Mouse (Mus musculus) stomach, embryonic 16.5 days (tissue): ENCODE data around the gene Gck. TPM values are rescaled to one million over a fixed set of nuclear protein-coding genes. Genes with fewer than 3 reads are reported as not detected.

Source experiments
- ATAC-seq: fragments of 200-750 bp; cut with Nextera tagmentation; 2 replicates; pipeline ENCODE4 v1.8.0; 2017; ENCODE audit warnings: moderate number of reproducible peaks, moderate TSS enrichment; ENCODE audit not compliant: insufficient read depth, low FRiP score
- H3K27ac ChIP-seq: fragments of 300-500 bp; sonication (generic); 2 replicates; pipeline ENCODE4 v1.5.1; 2014; ENCODE audit warnings: low read length
- H3K27me3 ChIP-seq: fragments of 300-500 bp; sonication (generic); 2 replicates; pipeline ENCODE4 v1.6.1; 2014; ENCODE audit warnings: low read length, control low read depth, mixed read lengths; ENCODE audit not compliant: control insufficient read depth, insufficient read depth
- H3K36me3 ChIP-seq: fragments of 300-500 bp; sonication (generic); 2 replicates; pipeline ENCODE4 v1.6.1; 2014; ENCODE audit warnings: low read length; ENCODE audit not compliant: control insufficient read depth, insufficient read depth
- H3K4me1 ChIP-seq: fragments of 300-500 bp; sonication (generic); 2 replicates; pipeline ENCODE4 v1.6.1; 2014; ENCODE audit warnings: low read length, control low read depth, mixed read lengths; ENCODE audit not compliant: control insufficient read depth, insufficient read depth
- H3K4me2 ChIP-seq: fragments of 300-500 bp; sonication (generic); 2 replicates; pipeline ENCODE4 v1.6.1; 2014; ENCODE audit warnings: low read depth, low read length, mixed read lengths
- H3K4me3 ChIP-seq: fragments of 300-500 bp; sonication (generic); replicated peaks from 2 replicates; pipeline ENCODE4 v1.5.1; 2014; ENCODE audit warnings: mild to moderate bottlenecking, low read length
- H3K9ac ChIP-seq: fragments of 300-500 bp; sonication (generic); 2 replicates; pipeline ENCODE4 v1.6.1; 2014; ENCODE audit warnings: low read length
- H3K9me3 ChIP-seq: fragments of 300-500 bp; sonication (generic); replicated peaks from 2 replicates; pipeline ENCODE4 v1.6.1; 2016; ENCODE audit warnings: low read length, control low read depth; ENCODE audit not compliant: control insufficient read depth
- WGBS: fragments of 180-500 bp; shearing (Covaris S2); extraction: QIAGEN DNeasy Blood & Tissue Kit; methylation state at CpG from one replicate; pipeline ENCODE4 v1.1.7; 2014; 5-methylcytosine and 5-hydroxymethylcytosine counted together
- polyA plus RNA-seq: library from polyadenylated mRNA; unstranded; fragments of >200 nt; fragmentation: Nextera tagmentation; extraction: Ambion mirVana; gene quantifications from 2 replicates; pipeline ENCODE4 v1.2.1, GENCODE M21; 2015

The Gck gene
- polyA plus RNA-seq, 1 experiment from 2014 or later: 3.5 TPM

DNA sequence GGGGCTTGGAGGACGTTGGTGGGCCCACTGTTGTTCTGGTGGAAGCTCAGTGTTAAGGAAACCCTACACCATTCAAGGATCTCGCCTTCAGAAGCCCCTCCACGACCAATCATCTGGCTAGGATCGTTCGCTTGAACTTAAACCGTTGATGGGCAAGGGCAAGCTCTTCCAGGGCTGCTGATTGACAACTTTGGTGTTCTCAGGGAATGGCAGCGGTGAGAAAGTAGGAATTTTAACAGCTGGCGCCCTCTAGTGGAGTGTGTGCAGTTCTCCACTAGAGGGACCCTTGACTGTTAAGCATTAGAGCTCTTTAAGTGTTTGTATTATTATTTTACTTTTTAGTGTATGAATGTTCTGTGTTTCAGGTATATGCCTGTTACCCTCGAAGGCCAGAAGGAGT lies 63.7 kb downstream of the Gck start:
- Histone ChIP-seq H3K9me3 (no peaks in the 10 kb centered on the region), H3K27ac (no peak overlapping the region), H3K4me1 (peaks cover 4% of the 10 kb centered on the region; the same call in 1 of the 2 replicates), H3K4me3 (no peak overlapping the region), H3K36me3 (no peaks in the 10 kb centered on the region), H3K27me3 (no peaks in the 10 kb centered on the region), H3K4me2 (no peak overlapping the region), H3K9ac (no peak overlapping the region)
- WGBS: 16% methylated on average over 9 of the region's 9 CpGs
- ATAC-seq: no peak; the same call in 1 of the 2 replicates

DNA sequence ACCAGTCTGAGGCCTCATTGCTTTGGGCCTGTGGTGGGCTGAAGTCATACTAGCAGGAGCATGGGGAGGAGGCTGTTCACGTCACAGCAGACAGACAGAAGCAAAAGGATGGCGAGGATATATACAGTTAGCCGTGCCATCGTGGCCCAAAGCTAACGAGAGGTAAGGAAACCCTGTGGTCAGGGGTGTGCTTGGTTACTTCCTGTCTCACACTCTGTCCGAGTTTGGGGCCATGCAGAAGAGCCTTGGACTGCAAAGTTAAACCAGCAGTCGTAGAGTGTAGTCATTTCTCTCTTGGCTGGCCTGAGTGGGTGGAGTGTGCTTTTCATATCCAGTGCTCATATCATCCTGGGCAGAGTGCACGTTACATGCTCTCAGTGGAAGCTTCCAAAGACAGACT lies 67.4 kb downstream of the Gck start:
- WGBS: 64% methylated on average over 8 of the region's 8 CpGs
- H3K4me1 ChIP-seq: no peaks in the 10 kb centered on the region
- 0 out of 2 replicates have a peak, but pooled peaks cover 2% of the 10 kb centered on the region for H3K9me3 ChIP-seq
- H3K27me3 ChIP-seq: no peaks in the 10 kb centered on the region
- ATAC-seq: no peak
- H3K27ac ChIP-seq: no peak overlapping the region
- H3K4me2 ChIP-seq: no peak overlapping the region
- no peak overlapping the region for H3K9ac ChIP-seq
- no peak overlapping the region for H3K4me3 ChIP-seq
- H3K36me3 ChIP-seq: no peaks in the 10 kb centered on the region

DNA sequence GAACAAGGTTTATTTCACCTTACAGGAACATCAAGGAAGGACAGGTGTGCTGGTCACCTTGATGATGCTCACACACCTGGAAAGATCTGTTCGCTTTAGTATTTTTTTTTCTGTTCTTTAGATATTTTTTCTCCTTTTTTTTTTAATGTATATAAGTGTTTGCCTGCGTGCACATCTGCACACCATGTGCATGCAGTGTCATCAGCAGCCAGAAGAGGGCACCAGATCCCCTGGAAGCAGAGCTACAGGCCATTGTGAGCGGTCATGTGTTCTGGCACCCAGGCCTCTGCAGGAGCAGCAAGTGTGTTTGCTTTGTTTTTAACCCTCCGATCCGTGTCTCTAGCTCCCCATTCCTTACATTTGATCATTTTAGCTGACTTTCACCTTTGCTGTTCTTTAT lies 70.0 kb downstream of the Gck start:
- 56% methylated on average over 5 of the region's 5 CpGs for WGBS

DNA sequence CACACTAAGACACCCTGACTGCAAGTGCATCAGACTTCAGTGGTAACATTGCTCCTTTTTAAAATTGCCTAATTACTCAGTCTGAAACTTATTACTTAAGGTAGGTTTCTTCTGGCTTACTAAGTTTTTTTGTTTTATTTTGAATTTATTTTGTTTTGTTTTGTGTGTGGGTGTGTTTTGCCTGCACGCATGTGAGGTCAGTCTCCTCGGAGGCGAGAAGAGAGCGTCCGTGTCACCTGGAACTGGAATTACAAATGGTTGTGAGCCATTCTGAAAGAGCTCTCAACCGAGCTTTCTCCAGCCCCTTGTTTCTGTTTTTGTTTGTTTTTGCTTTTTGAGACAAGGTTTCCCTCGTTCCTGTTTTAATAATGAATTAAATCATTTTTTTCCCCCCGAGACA lies 71.2 kb downstream of the Gck start:
- no peaks in the 10 kb centered on the region for H3K27me3 ChIP-seq
- peak overlapping the region; percentile 79 for H3K4me3 ChIP-seq
- H3K9me3 ChIP-seq: 0 out of 2 replicates have a peak, but pooled peaks cover 2% of the 10 kb centered on the region
- H3K4me1 ChIP-seq: peaks cover 10% of the 10 kb centered on the region
- H3K9ac ChIP-seq: peak overlapping the region; percentile 78
- 24% methylated on average over 8 of the region's 8 CpGs for WGBS
- peak overlapping the region; percentile 75 for H3K4me2 ChIP-seq
- H3K27ac ChIP-seq: peak overlapping the region; percentile 90
- no peaks in the 10 kb centered on the region; the same call in 1 of the 2 replicates for H3K36me3 ChIP-seq
- no peak for ATAC-seq

More for the DNA sequence above, 70.0 kb downstream of the Gck start:
- Histone ChIP-seq H3K27me3 (no peaks in the 10 kb centered on the region), H3K36me3 (no peaks in the 10 kb centered on the region), H3K9ac (no peak overlapping the region), H3K27ac (no peak overlapping the region), H3K4me1 (peaks cover 10% of the 10 kb centered on the region), H3K9me3 (0 out of 2 replicates have a peak, but pooled peaks cover 2% of the 10 kb centered on the region), H3K4me3 (no peak overlapping the region), H3K4me2 (no peak overlapping the region)
- no peak for ATAC-seq

DNA sequence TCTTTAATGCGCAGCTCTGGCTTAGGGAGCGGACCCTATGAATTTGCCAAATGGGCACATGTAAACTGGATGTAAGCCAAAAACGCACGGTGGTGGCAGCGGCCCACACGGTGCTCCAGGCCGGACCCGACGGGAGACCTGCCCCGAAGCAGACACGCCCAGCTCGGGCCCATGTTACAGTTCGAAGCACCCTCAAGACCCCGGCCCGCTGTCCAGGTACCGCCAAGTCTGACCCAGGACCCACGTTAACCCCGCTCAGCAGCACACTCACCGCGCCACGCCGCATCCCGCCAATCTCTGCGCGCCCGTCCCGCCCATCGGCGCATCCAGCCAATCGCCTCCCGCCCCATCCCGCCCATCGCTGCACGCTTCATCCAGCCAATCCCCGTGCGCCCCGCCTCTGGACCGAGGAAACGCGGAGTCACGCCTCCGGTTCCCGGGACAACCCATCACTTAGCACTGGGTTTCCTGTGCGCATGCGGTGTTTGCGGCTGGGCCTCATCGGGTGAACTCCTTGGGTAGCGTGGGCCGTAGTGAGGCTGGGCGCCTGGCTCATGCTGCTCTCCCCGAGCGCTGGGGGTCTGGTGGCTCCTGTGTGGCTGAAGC lies 71.9 kb downstream of the Gck start, which contains the start of gene Pold2:
Gene Pold2 (minus strand): TSS at position 372 of the 606 bp plus-strand sequence.
- peak within 1 kb of the TSS; percentile 90 for H3K27ac ChIP-seq
- peak within 1 kb of the TSS; percentile 82 for H3K9ac ChIP-seq
- peak; percentile 99 for ATAC-seq
- H3K4me2 ChIP-seq: peak within 1 kb of the TSS; percentile 75
- H3K9me3 ChIP-seq: 0 out of 2 replicates have a peak, but pooled peaks cover 2% of the 10 kb centered on the region
- H3K4me1 ChIP-seq: peaks cover 10% of the 10 kb centered on the region
- WGBS: under 1% methylated on average over 52 of the region's 52 CpGs
- H3K27me3 ChIP-seq: no peaks in the 10 kb centered on the region
- H3K36me3 ChIP-seq: no peaks in the 10 kb centered on the region; the same call in 1 of the 2 replicates
- peak within 1 kb of the TSS; percentile 79 for H3K4me3 ChIP-seq

DNA sequence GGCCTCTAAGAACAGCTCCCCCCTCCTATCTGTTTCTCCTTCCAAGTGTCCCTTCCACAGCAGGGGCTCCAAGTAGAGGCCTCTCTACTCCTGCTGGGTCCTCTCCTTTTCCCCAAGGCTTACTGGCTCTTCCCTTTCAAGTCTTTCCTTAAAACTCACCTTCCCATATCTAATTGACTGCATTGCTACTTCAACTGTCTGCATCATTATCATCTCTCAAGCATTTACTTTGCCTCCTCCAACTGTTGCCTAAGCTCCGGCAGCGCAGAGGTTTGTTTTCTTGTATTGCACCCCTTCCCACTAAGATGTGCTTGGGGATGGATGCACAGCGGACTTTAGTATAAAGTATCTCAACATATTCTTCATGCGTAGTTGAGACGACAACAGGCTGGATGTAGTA lies 72.5 kb downstream of the Gck start:
- WGBS: 2% methylated on average over 5 of the region's 5 CpGs
- Histone ChIP-seq H3K4me3 (peak overlapping the region; percentile 79), H3K9me3 (0 out of 2 replicates have a peak, but pooled peaks cover 2% of the 10 kb centered on the region), H3K27ac (0 out of 2 replicates have a peak overlapping the region, but pooled peaks have one; percentile 28), H3K4me1 (peaks cover 10% of the 10 kb centered on the region), H3K4me2 (peak overlapping the region; percentile 71), H3K9ac (peak overlapping the region; percentile 82), H3K27me3 (no peaks in the 10 kb centered on the region), H3K36me3 (peaks cover 5% of the 10 kb centered on the region; the same call in 1 of the 2 replicates)
- ATAC-seq: no peak

DNA sequence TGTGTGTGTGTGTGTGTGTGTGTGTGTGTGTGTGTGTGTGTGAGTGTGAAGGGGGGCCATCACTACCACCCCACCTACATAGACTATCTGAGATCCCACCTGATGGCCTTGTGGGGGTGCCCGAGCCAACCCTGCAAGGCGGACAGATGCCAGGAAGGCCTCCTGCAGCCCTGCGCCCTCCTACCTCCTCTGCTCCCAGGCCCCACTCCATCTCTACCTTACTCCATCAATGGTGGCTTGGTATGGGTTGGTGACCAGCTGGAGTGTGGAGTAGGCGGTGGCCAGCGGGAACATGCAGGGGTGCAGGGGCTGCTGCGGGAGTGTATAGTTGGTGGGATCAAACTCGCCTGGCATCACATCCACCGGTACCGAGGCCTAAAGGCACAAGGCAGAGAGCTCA lies 76.7 kb downstream of the Gck start:
- Histone ChIP-seq H3K9ac (no peak overlapping the region), H3K9me3 (no peaks in the 10 kb centered on the region), H3K27me3 (no peaks in the 10 kb centered on the region), H3K36me3 (peaks cover 13% of the 10 kb centered on the region), H3K4me3 (no peak overlapping the region), H3K4me2 (no peak overlapping the region), H3K4me1 (peaks cover 10% of the 10 kb centered on the region), H3K27ac (no peak overlapping the region)
- WGBS: 94% methylated on average over 9 of the region's 9 CpGs
- ATAC-seq: no peak

DNA sequence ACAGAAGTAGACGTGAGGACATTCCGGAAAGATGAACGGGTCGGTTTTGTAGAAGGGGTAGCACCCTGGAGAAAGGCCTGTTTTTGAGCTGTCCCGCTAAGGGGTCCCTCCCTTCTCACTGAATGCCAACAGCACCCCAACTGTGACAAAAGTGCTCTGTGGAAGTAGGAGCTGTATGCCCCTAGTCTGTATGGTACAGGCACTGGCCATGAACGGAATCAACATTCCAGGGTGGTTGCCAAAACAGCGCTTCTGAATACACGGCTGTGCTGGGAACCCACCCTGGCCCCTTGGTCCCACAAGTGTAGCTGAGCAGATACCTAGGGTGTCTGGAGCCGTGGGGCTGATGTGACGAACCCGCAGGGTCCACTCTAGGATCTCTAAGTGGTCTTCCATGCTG lies 77.2 kb downstream of the Gck start:
- Histone ChIP-seq H3K4me2 (no peak overlapping the region), H3K27ac (no peak overlapping the region), H3K9me3 (no peaks in the 10 kb centered on the region), H3K36me3 (peaks cover 13% of the 10 kb centered on the region), H3K4me3 (no peak overlapping the region), H3K9ac (no peak overlapping the region), H3K4me1 (peaks cover 10% of the 10 kb centered on the region), H3K27me3 (no peaks in the 10 kb centered on the region)
- ATAC-seq: no peak
- WGBS: 93% methylated on average over 11 of the region's 11 CpGs

DNA sequence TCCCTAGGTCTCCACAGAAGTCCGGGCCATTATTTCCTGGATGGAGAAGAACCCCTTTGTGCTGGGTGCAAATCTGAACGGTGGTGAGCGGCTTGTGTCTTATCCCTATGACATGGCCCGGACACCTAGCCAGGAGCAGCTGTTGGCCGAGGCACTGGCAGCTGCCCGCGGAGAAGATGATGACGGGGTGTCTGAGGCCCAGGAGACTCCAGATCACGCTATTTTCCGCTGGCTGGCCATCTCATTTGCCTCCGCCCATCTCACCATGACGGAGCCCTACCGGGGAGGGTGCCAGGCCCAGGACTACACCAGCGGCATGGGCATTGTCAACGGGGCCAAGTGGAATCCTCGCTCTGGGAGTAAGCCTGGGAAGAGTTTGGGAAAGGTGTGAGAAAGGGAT lies 79.8 kb downstream of the Gck start:
- Histone ChIP-seq H3K4me3 (no peak overlapping the region), H3K27ac (no peak overlapping the region), H3K4me1 (no peaks in the 10 kb centered on the region), H3K9me3 (no peaks in the 10 kb centered on the region), H3K27me3 (no peaks in the 10 kb centered on the region), H3K4me2 (no peak overlapping the region), H3K9ac (no peak overlapping the region), H3K36me3 (peaks cover 13% of the 10 kb centered on the region)
- ATAC-seq: no peak
- WGBS: 92% methylated on average over 16 of the region's 16 CpGs
